Mouse (Mus musculus) lung, postnatal 4 days (tissue): Measurements from ENCODE around the gene Ctsw.
"Not testable (repeated sequence)": the region's sequence is repeated elsewhere in the genome, so short reads cannot be mapped to it uniquely, and the experiment has no call there.

ENCODE experiments used
- DNase-seq, 2 experiments: peaks; one replicate each; pipeline ENCODE4 v3.0.0; 2021

Gene Ctsw

GRCm38 (mm10) chr19:5468374-5468773 lies at the start of gene Ctsw:
Ctsw (minus strand) TSS chr19:5468507.
- no peak for DNase-seq

GRCm38 (mm10) chr19:5516906-5517505 lies 48.7 kb upstream of the Ctsw start:
- no peak for DNase-seq

GRCm38 (mm10) chr19:5515840-5516777 lies 47.8 kb upstream of the Ctsw start:
- no peak for DNase-seq

GRCm38 (mm10) chr19:5513005-5513349 lies 44.7 kb upstream of the Ctsw start:
- no peak for DNase-seq

- DNase-seq: no peak
These were observed 44.0 kb upstream of the Ctsw start for GRCm38 (mm10) chr19:5512091-5513004.

- DNase-seq: no peak
These were observed 42.8 kb upstream of the Ctsw start for GRCm38 (mm10) chr19:5511074-5511632.

GRCm38 (mm10) chr19:5510031-5511026 lies 42.0 kb upstream of the Ctsw start, which contains the start of gene Snx32:
Snx32 (minus strand) TSS chr19:5510538.
- DNase-seq: peak; percentile 97 to 99

GRCm38 (mm10) chr19:5503687-5504086 lies 35.4 kb upstream of the Ctsw start, which contains the start of gene 1700020D05Rik:
1700020D05Rik (minus strand) TSS chr19:5503787.
- DNase-seq: no peak

- DNase-seq: no peak
These were observed 32.1 kb upstream of the Ctsw start for GRCm38 (mm10) chr19:5500330-5500875.

GRCm38 (mm10) chr19:5496052-5496370 lies 27.7 kb upstream of the Ctsw start:
- DNase-seq: no peak

GRCm38 (mm10) chr19:5495353-5496051 lies 27.2 kb upstream of the Ctsw start:
- no peak for DNase-seq

GRCm38 (mm10) chr19:5494314-5494713 lies 26.0 kb upstream of the Ctsw start:
- no peak for DNase-seq

- not testable (repeated sequence) for DNase-seq
These were observed 25.0 kb upstream of the Ctsw start for GRCm38 (mm10) chr19:5493301-5493721.

- no peak for DNase-seq
These were observed 24.3 kb upstream of the Ctsw start for GRCm38 (mm10) chr19:5492641-5493040.

- peak; percentile 89 to 92 for DNase-seq
These were observed 22.8 kb upstream of the Ctsw start for GRCm38 (mm10) chr19:5490898-5491708.

- peak; percentile 96 to 98 for DNase-seq
These were observed 22.1 kb upstream of the Ctsw start, which contains the start of gene Cfl1 for GRCm38 (mm10) chr19:5490313-5490897. Cfl1 (plus strand) TSS chr19:5490455.

GRCm38 (mm10) chr19:5489721-5490120 lies 21.4 kb upstream of the Ctsw start:
- not testable (repeated sequence) for DNase-seq

- peak; percentile 98 for DNase-seq
These were observed 20.7 kb upstream of the Ctsw start for GRCm38 (mm10) chr19:5488878-5489571.
